8 mouse cellular contexts compared by ENCODE assay signal in genomic region chr13:23532262-23533075, GRCm38 (mm10). TPM values are rescaled to one million over a fixed set of nuclear protein-coding genes. Genes with fewer than 3 reads are reported as not detected.
DNase-seq lines count a peak whose midpoint lies in the region; ATAC-seq and TF ChIP-seq lines count a peak whose summit lies in the region.

No protein-coding gene starts in this region.

- 22% methylated on average over 9 of the region's 9 CpGs for WGBS in spleen, adult 2 months
- WGBS in embryonic facial prominence, embryonic 11.5 days, result 27% methylated on average over 9 of the region's 9 CpGs
- WGBS in limb, embryonic 11.5 days, result 27% methylated on average over 9 of the region's 9 CpGs
- WGBS in neural tube, embryonic 15.5 days, result 25% methylated on average over 9 of the region's 9 CpGs

- DNase-seq in spleen, adult 2 months (ENCODE audit: low read depth in 1 of 2, low spot score in 2 of 2), result no peak
- DNase-seq in spleen, postnatal 36 days (ENCODE audit: low spot score in 2 of 2), result no peak
- peak; percentile 56 for DNase-seq in embryonic facial prominence, embryonic 11.5 days (ENCODE audit: low spot score)
- DNase-seq in limb, embryonic 11.5 days (ENCODE audit: low spot score), result peak; percentile 68
- no peak for DNase-seq in B cell, adult 2 months
- no peak for DNase-seq in urinary bladder, postnatal 25 days (ENCODE audit: low spot score)

- H3K9me3 ChIP-seq in embryonic facial prominence, embryonic 11.5 days (replicated peaks; ENCODE audit: control insufficient read depth, low read length), result no peaks in the 10 kb centered on the region
- H3K9me3 ChIP-seq in limb, embryonic 11.5 days (ENCODE audit: control insufficient read depth, low read length), result no peaks in the 10 kb centered on the region
- no peaks in the 10 kb centered on the region for H3K9me3 ChIP-seq in neural tube, embryonic 15.5 days (replicated peaks)

- no peak overlapping the region for H3K4me3 ChIP-seq in spleen, adult 2 months (ENCODE audit: extremely low read depth, insufficient read depth, insufficient read length)
- peak overlapping the region; percentile 56 for H3K4me3 ChIP-seq in embryonic facial prominence, embryonic 11.5 days (ENCODE audit: low read depth, low read length)
- peak overlapping the region; percentile 53 for H3K4me3 ChIP-seq in limb, embryonic 11.5 days (ENCODE audit: low read depth, low read length)
- peak overlapping the region; percentile 56 for H3K4me3 ChIP-seq in neural tube, embryonic 15.5 days (replicated peaks)

- H3K4me2 ChIP-seq in embryonic facial prominence, embryonic 11.5 days (ENCODE audit: low read depth, low read length), result peak overlapping the region; percentile 55
- peak overlapping the region; percentile 75 for H3K4me2 ChIP-seq in limb, embryonic 11.5 days (ENCODE audit: low read depth, severe bottlenecking)
- H3K4me2 ChIP-seq in neural tube, embryonic 15.5 days, result peak overlapping the region; percentile 87

- no peak for TF ChIP-seq CTCF in spleen, adult 2 months (IDR thresholded peaks at IDR 0.05; ENCODE audit: extremely low read depth, insufficient read depth, insufficient read length, insufficient replicate concordance)

- peak overlapping the region; percentile 92 for H3K9ac ChIP-seq in embryonic facial prominence, embryonic 11.5 days (replicated peaks; ENCODE audit: low read length)
- H3K9ac ChIP-seq in limb, embryonic 11.5 days (ENCODE audit: low read length), result peak overlapping the region; percentile 88
- H3K9ac ChIP-seq in neural tube, embryonic 15.5 days (replicated peaks), result peak overlapping the region; percentile 65

- H3K27me3 ChIP-seq in spleen, adult 2 months (ENCODE audit: control insufficient read depth, insufficient read depth, low read length), result no peaks in the 10 kb centered on the region
- no peaks in the 10 kb centered on the region for H3K27me3 ChIP-seq in embryonic facial prominence, embryonic 11.5 days (ENCODE audit: control insufficient read depth, insufficient read depth, low read length)
- H3K27me3 ChIP-seq in limb, embryonic 11.5 days (ENCODE audit: control insufficient read depth, insufficient read depth, low read length), result no peaks in the 10 kb centered on the region
- no peaks in the 10 kb centered on the region for H3K27me3 ChIP-seq in neural tube, embryonic 15.5 days (replicated peaks)

- ATAC-seq in embryonic facial prominence, embryonic 11.5 days (replicated peaks; ENCODE audit: insufficient number of reproducible peaks, low FRiP score, low TSS enrichment, low read depth), result no peak
- no peak for ATAC-seq in limb, embryonic 11.5 days (ENCODE audit: insufficient number of reproducible peaks, low FRiP score, low TSS enrichment, low read depth)
- no peak for ATAC-seq in neural tube, embryonic 15.5 days (ENCODE audit: low FRiP score)
- no peak for ATAC-seq in monocyte, adult 5-6 weeks (replicated peaks; ENCODE audit: insufficient number of reproducible peaks, low FRiP score, low TSS enrichment, poor library complexity, severe bottlenecking)

- H3K36me3 ChIP-seq in spleen, adult 2 months (ENCODE audit: control insufficient read depth, insufficient read depth, low read length), result no peaks in the 10 kb centered on the region
- no peaks in the 10 kb centered on the region for H3K36me3 ChIP-seq in embryonic facial prominence, embryonic 11.5 days (replicated peaks; ENCODE audit: control insufficient read depth, insufficient read depth, low read depth, low read length)
- no peaks in the 10 kb centered on the region for H3K36me3 ChIP-seq in limb, embryonic 11.5 days (ENCODE audit: control insufficient read depth, insufficient read depth, low read length)
- no peaks in the 10 kb centered on the region for H3K36me3 ChIP-seq in neural tube, embryonic 15.5 days

- peaks cover 3% of the 10 kb centered on the region; the same call in 1 of the 2 replicates for H3K4me1 ChIP-seq in spleen, adult 2 months (ENCODE audit: control insufficient read depth, insufficient read depth, insufficient read length)
- no peaks in the 10 kb centered on the region for H3K4me1 ChIP-seq in embryonic facial prominence, embryonic 11.5 days (ENCODE audit: control insufficient read depth, insufficient read depth, low read length)
- H3K4me1 ChIP-seq in limb, embryonic 11.5 days (ENCODE audit: control insufficient read depth, insufficient read depth, low read length), result peaks cover 15% of the 10 kb centered on the region
- H3K4me1 ChIP-seq in neural tube, embryonic 15.5 days, result peaks cover 31% of the 10 kb centered on the region

- TF ChIP-seq POLR2A in spleen, adult 2 months (IDR thresholded peaks at IDR 0.05; ENCODE audit: low read depth, low read length), result no peak

- H3K27ac ChIP-seq in spleen, adult 2 months (ENCODE audit: insufficient read depth, low read length), result peak overlapping the region; percentile 20; the same call in 1 of the 2 replicates
- peak overlapping the region; percentile 97 for H3K27ac ChIP-seq in embryonic facial prominence, embryonic 11.5 days (replicated peaks; ENCODE audit: low read depth, low read length)
- H3K27ac ChIP-seq in limb, embryonic 11.5 days (replicated peaks; ENCODE audit: low read depth, low read length), result peak overlapping the region; percentile 94
- H3K27ac ChIP-seq in neural tube, embryonic 15.5 days (replicated peaks), result peak overlapping the region; percentile 96; the same call in 1 of the 2 replicates

RNA-seq across cellular contexts. Expression of gene Hist1h2af, which starts 1.2 kb away (rescaled TPM):
- polyA plus RNA-seq in spleen, adult 2 months (2012; rRNA removed), result 733 and 772 TPM in 2 replicates
- polyA plus RNA-seq in embryonic facial prominence, embryonic 11.5 days (2014; fragmentation: Nextera tagmentation; extraction: Ambion mirVana), result 7.8 and 7.9 TPM in 2 replicates
- 5.1 and 7.9 TPM in 2 replicates for polyA plus RNA-seq in limb, embryonic 11.5 days (2014; fragmentation: Nextera tagmentation; extraction: Ambion mirVana)
- polyA plus RNA-seq in neural tube, embryonic 15.5 days (2015; fragmentation: Nextera tagmentation; extraction: Ambion mirVana), result 0.77 TPM in 1 of 2 replicates, not detected in the other
- total RNA-seq in monocyte, adult 5-6 weeks (2017), result 1.4 to 11.6 TPM in 2 of 3 replicates, not detected in the other

RNA-seq across cellular contexts. Expression of gene Hist1h4h, which starts 1.6 kb away (rescaled TPM):
- 26.5 and 53.6 TPM in 2 replicates for polyA plus RNA-seq in spleen, adult 2 months (2012; rRNA removed)
- 3.5 and 5.0 TPM in 2 replicates for polyA plus RNA-seq in embryonic facial prominence, embryonic 11.5 days (2014; fragmentation: Nextera tagmentation; extraction: Ambion mirVana)
- 4.0 and 5.6 TPM in 2 replicates for polyA plus RNA-seq in limb, embryonic 11.5 days (2014; fragmentation: Nextera tagmentation; extraction: Ambion mirVana)
- polyA plus RNA-seq in neural tube, embryonic 15.5 days (2015; fragmentation: Nextera tagmentation; extraction: Ambion mirVana), result 1.5 and 4.5 TPM in 2 replicates
- total RNA-seq in monocyte, adult 5-6 weeks (2017), result 24.5 to 149 TPM (median 46.4 TPM) in 3 replicates

RNA-seq across cellular contexts. Expression of gene Hist1h3g, which starts 2.8 kb away (rescaled TPM):
- polyA plus RNA-seq in spleen, adult 2 months (2012; rRNA removed), result 34.4 and 52.1 TPM in 2 replicates
- polyA plus RNA-seq in embryonic facial prominence, embryonic 11.5 days (2014; fragmentation: Nextera tagmentation; extraction: Ambion mirVana), result 6.1 and 7.8 TPM in 2 replicates
- 7.0 and 9.4 TPM in 2 replicates for polyA plus RNA-seq in limb, embryonic 11.5 days (2014; fragmentation: Nextera tagmentation; extraction: Ambion mirVana)
- 0.51 and 0.64 TPM in 2 replicates for polyA plus RNA-seq in neural tube, embryonic 15.5 days (2015; fragmentation: Nextera tagmentation; extraction: Ambion mirVana)
- not detected in 3 replicates for total RNA-seq in monocyte, adult 5-6 weeks (2017)

RNA-seq across cellular contexts. Expression of gene Hist1h2bh, which starts 10.7 kb away (rescaled TPM):
- polyA plus RNA-seq in spleen, adult 2 months (2012; rRNA removed), result 4.9 and 8.4 TPM in 2 replicates
- polyA plus RNA-seq in embryonic facial prominence, embryonic 11.5 days (2014; fragmentation: Nextera tagmentation; extraction: Ambion mirVana), result 0.67 and 1.3 TPM in 2 replicates
- polyA plus RNA-seq in limb, embryonic 11.5 days (2014; fragmentation: Nextera tagmentation; extraction: Ambion mirVana), result 0.79 and 1.0 TPM in 2 replicates
- 0.22 and 0.51 TPM in 2 replicates for polyA plus RNA-seq in neural tube, embryonic 15.5 days (2015; fragmentation: Nextera tagmentation; extraction: Ambion mirVana)
- 0.21 to 4.4 TPM (median 2.1 TPM) in 3 replicates for total RNA-seq in monocyte, adult 5-6 weeks (2017)

RNA-seq across cellular contexts. Expression of gene Hist1h3f, which starts 11.4 kb away (rescaled TPM):
- polyA plus RNA-seq in spleen, adult 2 months (2012; rRNA removed), result 10.2 and 16.1 TPM in 2 replicates
- polyA plus RNA-seq in embryonic facial prominence, embryonic 11.5 days (2014; fragmentation: Nextera tagmentation; extraction: Ambion mirVana), result 1.2 and 1.5 TPM in 2 replicates
- polyA plus RNA-seq in limb, embryonic 11.5 days (2014; fragmentation: Nextera tagmentation; extraction: Ambion mirVana), result 1.4 and 2.0 TPM in 2 replicates
- not detected in 2 replicates for polyA plus RNA-seq in neural tube, embryonic 15.5 days (2015; fragmentation: Nextera tagmentation; extraction: Ambion mirVana)
- 0.53 to 21.8 TPM (median 16.4 TPM) in 3 replicates for total RNA-seq in monocyte, adult 5-6 weeks (2017)

Comparison
In these comparisons a context has a peak if more than half of its experiments do, and no peak if none do; other contexts are left out.
1. DNase-seq: peak in embryonic facial prominence, embryonic 11.5 days (single experiment) and limb, embryonic 11.5 days (single experiment); none in spleen, adult 2 months (0 of 2), spleen, postnatal 36 days (0 of 2), B cell, adult 2 months (0 of 2) and urinary bladder, postnatal 25 days (single experiment).
2. H3K27ac ChIP-seq: peak in every context shown above with its lines; median percentile 97 in embryonic facial prominence, embryonic 11.5 days; 96 in neural tube, embryonic 15.5 days; 94 in limb, embryonic 11.5 days; 20 in spleen, adult 2 months.
3. RNA of gene Hist1h2af, which starts 1.2 kb away (polyA plus RNA-seq): 733 to 772 TPM in spleen, adult 2 months; 7.8 to 7.9 TPM in embryonic facial prominence, embryonic 11.5 days, 5.1 to 7.9 TPM in limb, embryonic 11.5 days and 0.77 TPM in neural tube, embryonic 15.5 days; every median in the first group is over 10 times any median in the second.
4. Peak in every context shown above with its lines, with median percentiles within 50 percentile points of each other: H3K4me2 ChIP-seq and H3K9ac ChIP-seq.